Mouse (Mus musculus): ENCODE results near the gene Hoxa6. TPM values are rescaled to one million over a fixed set of nuclear protein-coding genes. Genes with fewer than 3 reads are reported as not detected.

Gene Hoxa6
- total and polyA plus RNA-seq, 2 experiments, result not detected

DNA sequence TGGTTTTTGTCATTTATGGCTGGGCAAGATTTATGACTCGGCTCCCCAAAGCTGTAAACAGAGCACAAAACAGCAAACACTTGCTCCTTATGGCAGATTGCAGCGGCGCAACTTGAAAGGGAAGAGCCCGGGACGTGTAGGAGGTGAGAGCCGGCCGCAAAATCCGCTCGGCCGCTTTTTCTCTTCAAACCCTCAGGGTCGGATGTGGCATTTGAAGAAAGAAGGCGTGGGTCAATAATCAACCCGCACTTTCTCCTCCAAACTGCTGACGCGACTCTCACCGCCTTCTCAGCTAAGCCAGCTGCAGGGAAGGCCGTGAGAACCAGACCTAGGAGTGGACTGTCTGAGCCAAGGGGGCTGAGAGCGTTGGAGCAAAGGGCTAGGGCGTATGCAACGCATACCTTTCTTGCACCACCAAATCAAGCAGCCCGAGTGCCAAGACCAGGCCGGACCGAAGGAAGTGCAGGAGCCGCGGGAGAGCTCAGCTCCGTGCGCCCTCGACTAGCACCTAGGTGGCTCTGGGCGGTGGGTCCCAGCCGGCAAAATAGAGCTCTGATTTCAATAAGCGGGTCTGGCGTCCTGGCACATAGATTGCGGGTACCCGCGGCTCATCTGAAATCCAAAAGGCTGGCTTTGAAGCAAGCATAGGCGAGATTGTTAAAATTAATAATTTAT lies 31.3 kb downstream of the Hoxa6 start, which contains the start of gene 5730596B20Rik:
Gene 5730596B20Rik (plus strand): TSS at position 438 of the 675 bp plus-strand sequence.
- peak within 1 kb of the TSS; percentile 45 for H3K4me3 ChIP-seq (ENCODE audit: insufficient read depth, low read depth, low read length)
- peak within 1 kb of the TSS; percentile 43 for H3K9ac ChIP-seq (ENCODE audit: low read depth, low read length)
- TF ChIP-seq POLR2A (IDR thresholded peaks at IDR 0.05; ENCODE audit: extremely low read depth, insufficient read depth, low read length) (no peak), CTCF (IDR thresholded peaks at IDR 0.05; ENCODE audit: low read depth, low read length) (no peak)
- no peaks in the 10 kb centered on the region for H3K79me2 ChIP-seq (ENCODE audit: control insufficient read depth, insufficient read depth, low read length)
- no peak for DNase-seq (ENCODE audit: extremely low read depth, low read depth, low spot score)
- peak within 1 kb of the TSS; percentile 53 for H3K27ac ChIP-seq (replicated peaks; ENCODE audit: insufficient read depth, low read depth, low read length)
- H3K36me3 ChIP-seq (ENCODE audit: control insufficient read depth, insufficient read depth, low read length), result no peaks in the 10 kb centered on the region
- WGBS, result 9% methylated on average over 36 of the region's 36 CpGs
- peaks cover 8% of the 10 kb centered on the region; the same call in 1 of the 2 replicates for H3K27me3 ChIP-seq (ENCODE audit: control insufficient read depth, insufficient read depth, low read length)
- no peaks in the 10 kb centered on the region for H3K4me1 ChIP-seq (ENCODE audit: control insufficient read depth, insufficient read depth, low read length)

DNA sequence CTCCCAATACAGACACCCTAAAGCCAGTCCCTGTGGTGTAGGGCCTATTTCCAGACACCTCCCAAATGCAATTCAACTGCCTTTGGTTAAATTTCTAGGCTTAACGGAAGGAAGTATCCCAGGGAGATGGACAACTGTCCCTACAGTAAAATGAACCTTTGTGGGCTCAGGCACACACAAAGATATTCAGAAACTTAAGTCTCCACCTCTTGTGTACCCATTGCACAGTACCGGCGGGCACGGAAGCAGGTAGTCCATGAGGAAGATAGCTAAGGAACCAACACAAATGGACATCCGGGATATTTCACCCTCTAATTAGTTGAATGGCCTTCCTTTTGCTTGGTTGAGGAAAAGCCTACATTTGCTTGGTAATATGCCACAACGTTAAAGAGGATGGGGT lies 32.1 kb downstream of the Hoxa6 start:
- Histone ChIP-seq H3K27me3 (ENCODE audit: control insufficient read depth, insufficient read depth, low read length) (peaks cover 8% of the 10 kb centered on the region; the same call in 1 of the 2 replicates), H3K4me3 (ENCODE audit: insufficient read depth, low read depth, low read length) (peak overlapping the region; percentile 45), H3K79me2 (ENCODE audit: control insufficient read depth, insufficient read depth, low read length) (no peaks in the 10 kb centered on the region), H3K4me1 (ENCODE audit: control insufficient read depth, insufficient read depth, low read length) (no peaks in the 10 kb centered on the region), H3K9ac (ENCODE audit: low read depth, low read length) (peak overlapping the region; percentile 31), H3K27ac (replicated peaks; ENCODE audit: insufficient read depth, low read depth, low read length) (peak overlapping the region; percentile 53), H3K36me3 (ENCODE audit: control insufficient read depth, insufficient read depth, low read length) (no peaks in the 10 kb centered on the region)
- DNase-seq (ENCODE audit: extremely low read depth, low read depth, low spot score), result no peak
- TF ChIP-seq POLR2A (IDR thresholded peaks at IDR 0.05; ENCODE audit: extremely low read depth, insufficient read depth, low read length), result no peak
- no peak for TF ChIP-seq CTCF (IDR thresholded peaks at IDR 0.05; ENCODE audit: low read depth, low read length)
- WGBS, result 11% methylated on average over 6 of the region's 6 CpGs

DNA sequence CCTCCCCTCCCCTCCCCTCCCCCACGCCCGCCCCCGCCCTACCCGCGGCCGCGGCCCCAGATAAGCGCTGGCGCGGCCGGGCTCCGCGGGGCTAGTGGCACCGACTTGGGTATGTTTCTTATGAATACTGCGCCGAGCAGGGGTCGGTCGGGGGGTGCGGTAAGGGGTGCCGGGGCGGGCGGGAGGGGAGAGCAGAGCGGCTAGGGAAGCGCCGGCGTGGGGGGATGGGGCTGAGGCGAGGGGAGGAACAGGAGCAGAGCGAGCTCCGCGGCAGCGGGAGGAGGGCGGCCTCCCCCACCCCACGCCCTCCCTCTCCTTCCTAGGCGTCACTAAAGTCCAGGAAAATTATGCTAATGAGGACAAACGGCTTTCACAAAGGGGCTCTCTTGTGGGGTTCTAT lies 32.7 kb downstream of the Hoxa6 start:
- no peak overlapping the region; the same call in 1 of the 2 replicates for H3K9ac ChIP-seq (ENCODE audit: low read depth, low read length)
- 6% methylated on average over 25 of the region's 35 CpGs for WGBS

DNA sequence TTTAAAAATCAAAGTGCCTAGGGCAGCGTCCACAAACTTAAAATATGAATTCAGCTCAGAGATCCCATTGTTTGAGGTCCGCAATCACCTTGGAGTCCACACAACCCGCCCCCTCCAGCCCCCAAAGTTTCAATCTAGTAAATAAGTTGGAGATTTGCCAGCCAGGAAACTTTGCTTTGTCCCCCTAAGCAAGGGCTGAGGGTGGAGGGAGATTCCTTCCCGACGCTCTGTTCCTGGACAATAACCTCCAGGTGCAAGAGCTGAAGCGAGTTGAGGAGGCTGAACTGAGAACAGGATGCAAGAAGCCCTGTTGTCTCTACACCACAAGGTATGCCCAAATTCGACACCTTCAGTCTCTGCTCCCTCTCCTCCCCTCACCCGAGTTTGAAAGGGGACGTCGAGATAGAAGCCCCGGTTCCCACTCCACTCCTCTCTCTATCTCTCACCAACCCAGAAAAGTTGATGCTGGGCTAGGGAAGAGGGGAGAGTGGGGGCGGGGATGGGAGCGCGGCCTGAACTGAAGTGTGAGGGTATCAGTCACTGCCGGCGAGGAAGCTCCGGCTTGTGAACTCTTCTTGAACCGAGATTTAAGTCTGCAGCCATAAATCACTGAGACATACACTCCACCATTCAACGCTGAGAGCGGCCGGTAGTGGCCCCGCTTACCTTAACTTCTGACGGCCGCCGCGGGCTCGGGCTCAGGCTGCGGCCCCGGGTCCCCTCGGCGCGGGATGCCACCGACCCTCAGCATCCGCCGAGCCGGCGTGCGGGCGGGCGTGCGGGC lies 33.4 kb downstream of the Hoxa6 start:
- WGBS, result 4% methylated on average over 41 of the region's 41 CpGs
- Histone ChIP-seq H3K27me3 (ENCODE audit: control insufficient read depth, insufficient read depth, low read length) (peaks cover 8% of the 10 kb centered on the region; the same call in 1 of the 2 replicates), H3K36me3 (ENCODE audit: control insufficient read depth, insufficient read depth, low read length) (no peaks in the 10 kb centered on the region), H3K4me1 (ENCODE audit: control insufficient read depth, insufficient read depth, low read length) (no peaks in the 10 kb centered on the region), H3K27ac (replicated peaks; ENCODE audit: insufficient read depth, low read depth, low read length) (peak overlapping the region; percentile 34; the same call in 1 of the 2 replicates), H3K9ac (ENCODE audit: low read depth, low read length) (peak overlapping the region; percentile 67), H3K4me3 (ENCODE audit: insufficient read depth, low read depth, low read length) (peak overlapping the region; percentile 49), H3K79me2 (ENCODE audit: control insufficient read depth, insufficient read depth, low read length) (no peaks in the 10 kb centered on the region)
- DNase-seq (ENCODE audit: extremely low read depth, low read depth, low spot score), result no peak
- TF ChIP-seq POLR2A (IDR thresholded peaks at IDR 0.05; ENCODE audit: extremely low read depth, insufficient read depth, low read length) (no peak), CTCF (IDR thresholded peaks at IDR 0.05; ENCODE audit: low read depth, low read length) (no peak)

More for the DNA sequence above, 32.7 kb downstream of the Hoxa6 start:
- H3K27ac ChIP-seq (replicated peaks; ENCODE audit: insufficient read depth, low read depth, low read length), result peak overlapping the region; percentile 53
- H3K79me2 ChIP-seq (ENCODE audit: control insufficient read depth, insufficient read depth, low read length), result no peaks in the 10 kb centered on the region
- H3K36me3 ChIP-seq (ENCODE audit: control insufficient read depth, insufficient read depth, low read length), result no peaks in the 10 kb centered on the region
- H3K4me3 ChIP-seq (ENCODE audit: insufficient read depth, low read depth, low read length), result peak overlapping the region; percentile 45
- H3K4me1 ChIP-seq (ENCODE audit: control insufficient read depth, insufficient read depth, low read length), result no peaks in the 10 kb centered on the region
- H3K27me3 ChIP-seq (ENCODE audit: control insufficient read depth, insufficient read depth, low read length), result peaks cover 8% of the 10 kb centered on the region; the same call in 1 of the 2 replicates
- no peak for DNase-seq (ENCODE audit: extremely low read depth, low read depth, low spot score)
- TF ChIP-seq POLR2A (IDR thresholded peaks at IDR 0.05; ENCODE audit: extremely low read depth, insufficient read depth, low read length) (no peak), CTCF (IDR thresholded peaks at IDR 0.05; ENCODE audit: low read depth, low read length) (no peak)

DNA sequence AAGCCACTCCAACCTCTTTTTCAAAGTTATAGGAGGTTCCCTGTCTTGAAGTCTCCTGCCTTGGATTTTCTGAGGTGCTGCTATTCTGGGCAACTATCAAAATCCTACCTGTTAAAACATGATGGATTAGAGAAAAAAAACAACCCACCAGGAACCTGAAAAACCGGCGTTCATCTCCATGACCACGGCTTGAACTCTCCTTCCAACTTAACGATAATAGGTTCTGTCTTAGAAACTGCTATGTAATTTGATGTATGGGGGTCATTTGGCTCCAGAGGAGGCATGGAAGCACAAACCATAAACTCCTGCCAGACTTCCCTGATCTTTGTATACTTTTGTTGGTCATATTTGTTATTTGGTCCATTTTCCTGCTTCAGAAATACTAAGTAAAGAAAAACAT lies 34.9 kb downstream of the Hoxa6 start:
- H3K27me3 ChIP-seq (ENCODE audit: control insufficient read depth, insufficient read depth, low read length), result peaks cover 8% of the 10 kb centered on the region; the same call in 1 of the 2 replicates
- no peak overlapping the region for H3K4me3 ChIP-seq (ENCODE audit: insufficient read depth, low read depth, low read length)
- no peaks in the 10 kb centered on the region for H3K36me3 ChIP-seq (ENCODE audit: control insufficient read depth, insufficient read depth, low read length)
- H3K4me1 ChIP-seq (ENCODE audit: control insufficient read depth, insufficient read depth, low read length), result no peaks in the 10 kb centered on the region
- 19% methylated on average over 4 of the region's 4 CpGs for whole genome bisulfite sequencing
- H3K79me2 ChIP-seq (ENCODE audit: control insufficient read depth, insufficient read depth, low read length), result no peaks in the 10 kb centered on the region
- no peak overlapping the region for H3K27ac ChIP-seq (replicated peaks; ENCODE audit: insufficient read depth, low read depth, low read length)
- no peak for DNase-seq (ENCODE audit: extremely low read depth, low read depth, low spot score)
- TF ChIP-seq POLR2A (IDR thresholded peaks at IDR 0.05; ENCODE audit: extremely low read depth, insufficient read depth, low read length), result no peak
- TF ChIP-seq CTCF (IDR thresholded peaks at IDR 0.05; ENCODE audit: low read depth, low read length), result no peak
- no peak overlapping the region for H3K9ac ChIP-seq (ENCODE audit: low read depth, low read length)
